Mouse (Mus musculus): ENCODE measurements around the gene Nfatc3.

Gene Nfatc3

DNA sequence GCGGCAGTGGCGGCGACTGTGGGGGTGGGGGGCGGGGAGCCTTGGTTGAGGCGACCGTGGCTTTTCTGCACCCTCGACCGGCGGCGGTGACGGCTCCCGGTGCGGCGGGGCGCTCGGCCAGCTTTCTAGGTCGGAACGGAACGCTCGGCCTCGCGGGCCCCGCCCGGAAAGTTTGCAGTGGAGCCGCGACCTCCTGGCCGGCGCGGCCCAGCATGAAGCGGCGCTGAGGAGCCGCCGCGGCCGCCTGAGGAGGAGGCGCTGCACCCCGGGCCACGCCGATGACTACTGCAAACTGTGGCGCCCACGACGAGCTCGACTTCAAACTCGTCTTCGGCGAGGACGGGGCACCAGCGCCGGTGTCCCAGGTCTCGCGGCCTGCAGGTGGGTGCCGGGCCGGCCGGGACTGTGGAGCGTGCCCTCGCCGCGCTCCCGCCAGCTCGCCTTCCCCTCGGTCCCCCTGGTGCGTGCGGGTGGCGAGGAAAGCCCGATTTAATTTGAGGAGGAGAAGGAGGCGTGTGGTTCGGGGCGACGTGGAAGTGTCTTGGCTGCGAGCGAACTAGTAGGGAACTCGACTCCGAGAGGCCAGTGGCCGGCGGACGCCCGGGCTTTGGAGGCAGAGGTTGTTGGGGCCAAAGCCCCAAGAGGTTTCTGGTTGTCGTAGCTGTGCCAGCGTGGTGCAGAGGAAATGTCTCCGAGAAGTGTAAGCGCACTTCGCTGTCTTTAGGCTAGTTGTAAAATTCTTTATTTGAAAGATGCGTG, 1.2 kb downstream of the Nfatc3 start:
- no peak for DNase-seq

GRCm38 (mm10) chr8:106060521-106060920, 1.9 kb downstream of the Nfatc3 start:
- no peak for DNase-seq

DNA sequence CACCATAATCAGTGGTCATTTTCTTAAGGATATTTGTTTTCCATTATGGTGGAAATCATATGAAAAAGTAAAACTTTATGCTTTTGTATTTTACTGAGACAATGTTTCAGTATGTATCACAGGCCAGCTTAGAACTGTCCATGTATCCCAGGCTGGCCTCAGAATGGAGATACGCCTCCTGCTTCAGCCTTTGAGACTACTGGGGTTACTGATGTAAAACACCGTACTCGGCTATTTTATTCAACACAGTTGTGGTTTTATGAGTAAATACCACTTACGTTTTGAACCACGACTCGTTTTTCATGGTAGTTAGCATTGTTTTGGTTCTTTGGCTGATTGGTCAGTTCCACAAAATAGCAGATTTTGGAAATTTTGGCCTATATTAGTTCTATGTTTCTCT, 3.0 kb downstream of the Nfatc3 start:
- DNase-seq: no peak

GRCm38 (mm10) chr8:106063046-106063445, 4.4 kb downstream of the Nfatc3 start:
- no peak for DNase-seq

- DNase-seq: no peak
Observed at GRCm38 (mm10) chr8:106066721-106067120, 8.1 kb downstream of the Nfatc3 start.

- no peak for DNase-seq
Observed at GRCm38 (mm10) chr8:106069565-106069964, 10.9 kb downstream of the Nfatc3 start.

GRCm38 (mm10) chr8:106072113-106072512, 13.5 kb downstream of the Nfatc3 start:
- no peak for DNase-seq

DNA sequence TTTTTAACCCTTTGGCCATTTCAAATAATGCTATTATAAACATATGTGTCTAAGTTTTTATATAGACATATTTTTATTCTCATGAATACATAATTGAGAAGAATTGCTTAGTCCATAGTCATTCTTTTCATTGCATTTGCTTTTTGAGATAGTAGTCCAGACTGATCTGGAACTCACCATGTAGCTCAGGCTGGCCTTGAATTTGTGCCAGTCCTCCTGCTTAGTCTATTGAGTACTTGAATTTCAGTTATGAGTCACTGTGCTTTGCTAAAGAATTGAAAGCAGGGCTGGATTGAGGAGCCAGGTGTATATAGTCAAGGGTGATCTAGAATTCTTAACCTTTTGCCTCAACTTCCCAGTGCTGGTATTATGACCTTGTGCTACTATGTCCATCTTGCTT, 15.6 kb downstream of the Nfatc3 start:
- no peak for DNase-seq

DNA sequence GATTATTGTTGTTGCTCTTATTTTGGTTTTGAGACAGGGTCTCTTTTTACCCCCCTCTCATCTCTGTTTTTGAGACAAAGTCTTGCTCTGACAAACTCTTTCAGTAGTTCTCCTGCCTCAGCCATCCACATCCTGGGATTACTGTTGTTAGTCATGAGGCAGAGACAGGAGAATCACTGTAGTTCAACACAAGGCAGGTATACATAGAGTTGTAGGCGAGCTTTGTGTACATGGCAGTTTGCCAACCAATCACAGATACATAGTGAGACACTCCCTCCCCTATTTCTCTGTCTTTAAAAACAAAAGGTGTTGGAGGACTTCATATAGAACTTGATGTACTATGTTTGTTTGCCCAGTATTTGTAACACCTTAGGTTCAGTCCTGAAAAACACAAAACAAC, 16.0 kb downstream of the Nfatc3 start:
- DNase-seq: no peak

GRCm38 (mm10) chr8:106075161-106075862, 16.7 kb downstream of the Nfatc3 start:
- peak; percentile 43 for DNase-seq

DNA sequence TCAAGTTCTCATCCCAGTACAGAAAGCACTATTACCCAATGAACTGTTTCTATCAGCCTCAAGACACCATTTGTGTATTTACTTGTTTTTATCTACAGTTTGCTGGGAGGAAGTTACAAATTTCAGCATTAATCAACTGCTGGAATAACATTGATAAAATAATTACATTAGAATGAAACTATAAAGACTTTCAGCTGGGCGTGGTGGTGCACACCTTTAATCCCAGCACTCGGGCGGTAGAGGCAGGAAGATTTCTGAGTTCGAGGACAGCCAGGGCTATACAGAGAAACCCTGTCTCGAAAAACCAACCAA, 17.2 kb downstream of the Nfatc3 start:
- DNase-seq: no peak

- DNase-seq: peak; percentile 66
Observed at GRCm38 (mm10) chr8:106076612-106077011, 18.0 kb downstream of the Nfatc3 start.

- DNase-seq: no peak
Observed at GRCm38 (mm10) chr8:106077452-106078067, 18.9 kb downstream of the Nfatc3 start.

DNA sequence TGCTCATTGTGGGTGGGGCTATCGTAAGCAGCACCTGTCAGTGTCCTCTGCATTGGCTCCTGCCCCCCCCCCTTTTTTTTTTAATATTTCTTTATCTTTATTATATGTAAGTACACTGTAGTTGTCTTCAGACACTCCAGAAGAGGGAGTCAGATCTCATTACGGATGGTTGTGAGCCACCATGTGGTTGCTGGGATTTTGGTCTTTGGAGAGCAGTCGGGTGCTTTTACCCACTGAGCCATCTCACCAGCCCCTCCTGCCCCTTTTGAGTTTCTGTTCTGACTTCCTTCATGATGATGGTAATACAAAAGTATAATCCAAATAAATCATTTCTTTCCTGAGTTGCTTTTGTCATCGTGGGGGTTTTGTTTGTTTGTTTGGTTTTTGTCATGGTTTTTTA, 43.7 kb downstream of the Nfatc3 start:
- peak; percentile 65 for DNase-seq

DNA sequence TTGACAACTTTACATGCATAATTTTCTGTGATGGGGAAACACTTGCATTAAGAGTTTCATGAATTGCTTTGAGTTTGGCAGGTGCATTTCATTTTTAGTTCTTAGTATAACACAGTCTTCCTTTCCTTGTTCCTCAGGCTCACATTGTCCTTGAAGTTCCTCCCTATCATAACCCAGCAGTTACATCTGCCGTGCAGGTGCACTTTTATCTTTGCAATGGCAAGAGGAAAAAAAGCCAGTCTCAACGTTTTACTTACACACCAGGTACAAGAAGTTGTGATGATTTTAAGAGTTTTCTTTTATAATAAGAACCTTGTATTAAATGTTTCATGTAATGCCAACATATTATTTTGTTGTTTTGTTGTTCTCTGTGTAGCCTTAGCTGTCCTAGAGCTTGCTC, 45.2 kb downstream of the Nfatc3 start:
- DNase-seq: peak; percentile 74

- no peak for DNase-seq
Observed at GRCm38 (mm10) chr8:106106193-106106592, 47.6 kb downstream of the Nfatc3 start.

GRCm38 (mm10) chr8:106108080-106108479, 49.4 kb downstream of the Nfatc3 start:
- peak; percentile 58 for DNase-seq

- DNase-seq: peak; percentile 53
Observed at GRCm38 (mm10) chr8:106108729-106109128, 50.1 kb downstream of the Nfatc3 start.

DNA sequence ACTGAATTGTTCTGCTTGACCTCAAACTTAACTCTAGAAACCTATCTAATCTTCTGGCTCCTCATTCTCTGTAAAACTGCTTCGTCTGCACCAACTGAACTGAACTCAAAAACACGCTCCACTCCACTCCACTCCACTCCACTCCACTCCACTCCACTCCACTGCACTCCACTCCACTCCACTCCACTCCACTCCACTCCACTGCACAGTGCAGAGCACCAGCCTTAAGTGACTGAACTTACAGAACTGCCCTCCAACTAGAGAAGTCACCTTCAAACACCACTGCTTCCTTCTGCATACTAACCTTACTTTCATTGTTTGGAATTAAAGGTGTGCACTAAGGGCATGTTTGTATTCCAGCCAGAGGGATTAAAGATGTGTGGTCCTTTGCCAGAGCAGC, 53.4 kb downstream of the Nfatc3 start:
- peak; percentile 55 for DNase-seq

DNA sequence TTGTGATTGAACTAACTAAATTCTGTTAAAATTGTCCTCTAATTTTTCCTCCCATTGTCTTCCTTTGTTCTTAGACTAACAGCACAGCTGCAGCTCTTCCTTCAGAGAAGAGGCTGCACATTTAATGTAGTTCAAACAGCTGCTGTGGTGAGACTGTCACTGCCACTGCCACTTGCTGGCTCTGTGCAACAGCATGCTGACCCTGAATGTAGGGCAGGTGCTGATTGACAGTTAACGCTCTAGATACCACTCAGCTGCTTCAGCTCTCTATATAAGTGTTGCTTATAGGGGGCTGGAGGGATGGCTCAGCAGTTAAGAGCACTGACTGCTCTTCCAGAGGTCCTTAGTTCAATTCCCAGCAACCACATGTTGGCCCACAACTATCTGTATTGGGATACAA, 53.9 kb downstream of the Nfatc3 start:
- peak; percentile 81 for DNase-seq

GRCm38 (mm10) chr8:106115897-106116296, 57.3 kb downstream of the Nfatc3 start:
- DNase-seq: peak; percentile 91

GRCm38 (mm10) chr8:106123443-106123842, 64.8 kb downstream of the Nfatc3 start:
- DNase-seq: no peak

DNA sequence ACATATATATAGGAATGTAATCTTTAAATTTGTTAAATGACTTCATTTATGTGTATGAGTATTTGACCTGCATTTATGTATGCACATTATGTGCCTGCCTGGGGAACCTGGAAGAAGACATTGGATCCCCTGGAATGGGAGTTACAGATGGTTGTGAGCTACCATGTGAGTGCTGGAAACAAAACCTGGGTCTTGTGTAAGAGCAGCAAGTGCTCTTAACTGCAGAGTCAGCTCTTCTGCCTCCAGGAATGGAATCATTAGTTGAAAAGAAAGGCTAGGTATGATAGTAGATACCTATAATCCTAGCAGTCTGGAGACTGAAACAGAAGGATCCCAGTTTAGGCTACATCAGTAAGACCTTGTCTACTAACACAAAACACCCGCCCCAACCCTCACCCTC, 67.4 kb downstream of the Nfatc3 start:
- no peak for DNase-seq

DNA sequence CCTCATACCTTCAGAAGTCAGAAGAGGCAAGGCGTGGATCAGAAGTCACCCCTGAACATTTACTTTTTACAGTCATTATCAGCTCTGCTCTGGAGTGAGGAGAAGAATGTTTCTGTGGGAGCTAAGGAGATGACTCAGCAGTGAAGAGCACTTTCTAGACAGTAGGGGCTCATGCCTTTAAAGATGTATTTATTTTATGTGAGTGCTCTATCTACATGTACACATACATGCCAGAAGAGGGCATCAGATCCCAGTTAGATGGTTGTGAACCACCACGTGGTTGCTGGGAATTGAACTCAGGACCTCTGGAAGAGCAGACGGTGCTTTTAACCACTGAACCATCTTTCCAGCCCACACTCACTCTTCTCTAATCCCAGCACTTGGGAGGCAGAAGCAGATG, 68.4 kb downstream of the Nfatc3 start:
- no peak for DNase-seq

Data from thymus, postnatal 14 days (tissue).